Mouse (Mus musculus): ENCODE data around the gene Efemp1.
A peak's percentile ranks its signal among the peaks of the same experiment; 100 is the strongest.

Efemp1 gene

DNA sequence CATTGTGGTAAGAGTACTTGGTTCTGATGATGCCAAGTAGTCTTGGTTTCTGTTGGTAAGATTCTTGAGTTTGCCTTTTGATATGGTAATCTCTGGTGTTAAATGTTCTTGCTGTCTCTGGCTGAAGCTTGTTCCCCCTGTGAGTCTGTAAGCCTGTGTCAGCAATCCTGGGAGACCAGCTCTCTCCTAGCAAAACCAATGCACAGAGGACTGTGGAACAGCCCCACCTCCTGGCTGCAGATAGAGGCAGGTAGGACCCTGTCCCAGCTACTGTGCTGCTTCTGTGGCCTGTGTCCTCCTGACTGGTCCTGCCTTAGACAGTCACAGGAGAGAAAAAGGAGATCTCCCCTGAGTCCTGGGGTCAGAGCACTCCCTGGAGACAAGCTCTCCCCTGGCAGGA lies 81.4 kb downstream of the Efemp1 start:
- peak; percentile 21 for DNase-seq (ENCODE audit: low read depth)

DNA sequence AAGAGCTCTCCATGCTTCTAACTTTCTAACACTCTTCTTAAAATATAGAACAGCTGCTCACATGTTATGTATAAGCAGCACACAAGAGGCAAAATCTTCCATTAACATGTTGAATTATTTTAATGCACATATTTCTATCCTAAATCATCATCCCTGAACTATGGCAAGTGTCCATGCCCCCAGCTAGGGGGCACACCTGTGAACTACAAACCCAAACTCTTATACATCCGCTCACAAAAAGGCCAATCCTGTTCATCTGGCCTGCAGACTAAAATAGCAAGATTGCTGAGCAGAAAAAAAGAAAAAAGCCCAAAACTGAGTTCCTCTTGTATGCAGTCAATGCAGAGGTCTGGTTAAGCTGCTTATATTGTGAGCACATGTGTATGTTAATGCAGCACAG lies 86.6 kb downstream of the Efemp1 start:
- DNase-seq (ENCODE audit: low read depth) = peak; percentile 52

DNA sequence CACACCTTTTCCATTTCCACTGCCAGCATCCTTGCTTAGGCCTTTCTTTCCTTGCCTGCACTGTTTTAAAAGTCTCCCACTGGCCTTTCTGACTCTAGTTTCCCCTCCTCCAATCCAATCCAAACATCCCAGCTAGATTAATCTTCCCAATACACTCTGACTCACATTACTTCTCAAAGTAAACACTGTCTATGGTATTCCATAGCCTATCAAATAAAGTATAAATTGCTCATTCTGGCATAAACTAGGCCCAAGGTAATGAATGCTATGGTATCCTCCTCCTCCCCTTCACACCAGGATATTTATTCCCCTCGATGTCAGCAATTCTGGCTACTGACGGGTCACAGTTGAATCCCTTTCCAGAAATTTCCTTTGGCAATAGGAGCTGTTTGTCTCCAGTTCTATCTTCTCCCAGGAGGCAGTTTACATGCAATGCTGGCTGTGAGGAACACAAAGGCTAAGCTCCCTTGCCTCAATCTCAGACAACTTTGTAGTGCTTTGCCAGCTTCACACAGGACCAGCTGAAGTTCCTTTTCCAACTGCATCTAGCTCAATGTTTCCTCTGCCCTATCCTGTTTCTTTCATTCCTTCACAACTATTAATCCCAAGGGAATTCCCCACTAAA lies 98.7 kb downstream of the Efemp1 start:
- DNase-seq (ENCODE audit: low read depth) = peak; percentile 64

DNA sequence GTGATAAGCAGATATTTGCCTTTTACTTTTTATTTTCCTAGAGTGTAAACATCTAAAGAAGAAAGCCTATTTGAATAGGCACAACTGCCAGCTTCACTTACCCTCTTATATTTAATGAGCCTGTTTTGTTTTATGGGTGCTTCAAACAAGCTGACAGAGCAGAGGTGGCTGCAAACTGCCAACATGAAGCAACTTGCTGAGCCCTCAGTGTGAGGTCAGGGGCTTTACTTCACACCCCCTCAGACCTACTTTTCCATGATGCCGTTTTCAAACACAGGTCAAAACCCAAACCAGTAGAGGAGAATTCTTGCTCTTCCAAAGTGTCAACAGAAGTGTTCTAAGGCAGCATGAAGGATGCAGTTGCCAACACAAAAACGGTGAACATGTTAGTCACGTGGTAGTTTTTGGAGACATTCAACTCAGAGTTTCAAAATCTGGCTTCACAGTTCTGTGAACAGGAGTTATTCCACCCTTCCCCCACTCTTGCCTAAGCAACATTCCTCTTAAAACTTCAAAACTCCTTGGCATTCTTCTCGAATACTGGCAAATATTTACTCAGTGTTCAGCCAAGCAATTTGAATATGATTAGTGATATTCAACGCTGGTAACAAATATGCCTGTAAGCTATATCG lies 101.8 kb downstream of the Efemp1 start:
- peak; percentile 75 for DNase-seq (ENCODE audit: low read depth)

DNA sequence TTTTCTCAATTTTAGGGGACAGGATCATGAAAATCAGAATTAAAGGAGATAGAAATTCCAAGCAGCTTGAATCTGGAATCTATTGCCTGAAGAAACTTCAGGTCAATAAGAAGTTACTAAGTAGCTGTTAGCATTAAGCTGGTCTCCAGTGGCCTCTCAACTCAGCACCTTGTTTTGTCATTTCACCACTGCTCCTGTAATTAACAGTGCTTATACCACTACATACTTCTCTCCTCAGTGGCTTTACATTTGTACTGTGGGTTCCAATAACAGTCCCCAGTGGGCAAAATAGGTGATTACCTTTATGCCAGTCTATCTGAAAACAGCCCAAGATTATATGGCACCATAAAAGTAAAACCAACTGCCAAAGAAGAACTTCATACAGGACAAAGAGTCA lies 102.3 kb downstream of the Efemp1 start:
- DNase-seq (ENCODE audit: low read depth) = no peak

DNA sequence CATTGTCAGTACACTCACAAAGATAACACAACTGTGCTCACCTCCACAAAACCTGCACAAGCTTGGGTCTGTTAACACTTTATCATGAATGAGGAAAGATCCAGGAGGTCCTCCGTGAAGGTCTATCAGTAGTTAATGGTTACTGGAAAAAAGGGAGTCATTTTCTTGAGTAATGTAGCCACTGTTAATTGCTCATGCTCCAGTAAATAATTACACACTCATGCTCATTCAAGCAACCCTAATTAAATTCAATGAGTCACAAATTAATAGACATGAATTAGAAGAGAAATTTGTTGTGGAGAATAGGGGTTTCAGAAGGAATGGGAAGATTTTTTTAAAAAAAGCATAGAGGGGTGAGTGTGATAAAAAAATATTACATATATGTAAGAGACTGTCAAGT lies 108.4 kb downstream of the Efemp1 start:
- no peak for DNase-seq (ENCODE audit: low read depth)
